Mouse (Mus musculus) liver, adult 2 months (tissue): ENCODE results near the gene Arih1. TPM values are rescaled to one million over a fixed set of nuclear protein-coding genes. Genes with fewer than 3 reads are reported as not detected.

Source experiments
- DNase-seq: peaks from one replicate; pipeline ENCODE4 v3.0.0-alpha.2; 2011; ENCODE audit warnings: low read depth, low spot score; ENCODE audit errors: extremely low read depth
- H3K27ac ChIP-seq: fragments of 200-500 bp; replicated peaks from 2 replicates; pipeline ENCODE4 v1.5.1; 2012; ENCODE audit warnings: low read depth, mild to moderate bottlenecking, control low read depth, inconsistent platforms, low read length; ENCODE audit not compliant: insufficient read depth
- H3K27me3 ChIP-seq: fragments of 200-500 bp; 2 replicates; pipeline ENCODE4 v1.6.1; 2012; ENCODE audit warnings: mild to moderate bottlenecking, moderate library complexity, low read length, inconsistent platforms; ENCODE audit not compliant: control insufficient read depth, insufficient read depth
- H3K36me3 ChIP-seq: fragments of 200-500 bp; 2 replicates; pipeline ENCODE4 v1.6.1; 2012; ENCODE audit warnings: low read length, inconsistent platforms; ENCODE audit not compliant: control insufficient read depth, insufficient read depth
- H3K4me1 ChIP-seq: fragments of 200-500 bp; 2 replicates; pipeline ENCODE4 v1.6.1; 2011; ENCODE audit warnings: low read length; ENCODE audit not compliant: control insufficient read depth, insufficient read depth
- H3K4me3 ChIP-seq: fragments of 200-500 bp; 2 replicates; pipeline ENCODE4 v1.5.1; 2011; ENCODE audit warnings: low read depth, mild to moderate bottlenecking, control low read depth, low read length, moderate library complexity; ENCODE audit not compliant: insufficient read depth
- H3K79me2 ChIP-seq: fragments of 200-500 bp; 2 replicates; pipeline ENCODE4 v1.6.1; 2012; ENCODE audit warnings: inconsistent platforms, mild to moderate bottlenecking, low read length, moderate library complexity; ENCODE audit not compliant: control insufficient read depth, insufficient read depth
- H3K9ac ChIP-seq: fragments of 200-500 bp; 2 replicates; pipeline ENCODE4 v1.6.1; 2012; ENCODE audit warnings: low read depth, mild to moderate bottlenecking, control low read depth, inconsistent platforms, low read length
- CTCF ChIP-seq: fragments of 200-500 bp; IDR thresholded peaks from 2 replicates; pipeline ENCODE4 v1.5.1; 2011; ENCODE audit warnings: low read depth, low read length, control low read depth
- POLR2A ChIP-seq: fragments of 200-500 bp; IDR thresholded peaks from 2 replicates; pipeline ENCODE4 v1.6.1; 2011; ENCODE audit warnings: low read length, control low read depth; ENCODE audit not compliant: insufficient read depth; ENCODE audit errors: extremely low read depth
- WGBS: fragments of 180-500 bp; shearing (Covaris S2); methylation state at CpG from one replicate; pipeline ENCODE4 v1.1.7; 2018; 5-methylcytosine and 5-hydroxymethylcytosine counted together
- polyA plus RNA-seq: library from polyadenylated mRNA; depleted of rRNA; stranded (reverse); fragments of >200 nt; gene quantifications from 2 replicates; pipeline ENCODE4 v1.2.3, GENCODE M21; 2012
- total RNA-seq: library from RNA; depleted of rRNA; stranded (reverse); fragments of >200 nt; gene quantifications from 2 replicates; pipeline ENCODE4 v1.2.3, GENCODE M21; 2014

Arih1 gene
- total and polyA plus RNA-seq, 2 experiments, result 10.2 to 31.4 TPM

GRCm38 (mm10) chr9:59420487-59420886 is 65.9 kb downstream of the Arih1 start:
- 88% methylated on average over 6 of the region's 6 CpGs for WGBS
- Histone ChIP-seq H3K27me3 (no peaks in the 10 kb centered on the region), H3K27ac (no peak overlapping the region), H3K4me1 (no peaks in the 10 kb centered on the region), H3K79me2 (peaks cover 4% of the 10 kb centered on the region; the same call in 1 of the 2 replicates), H3K36me3 (peaks cover 6% of the 10 kb centered on the region), H3K4me3 (no peak overlapping the region), H3K9ac (no peak overlapping the region)
- TF ChIP-seq POLR2A (no peak), CTCF (no peak)
- no peak for DNase-seq

GRCm38 (mm10) chr9:59407271-59407670 is 79.1 kb downstream of the Arih1 start:
- Histone ChIP-seq H3K4me3 (no peak overlapping the region), H3K27me3 (no peaks in the 10 kb centered on the region), H3K9ac (no peak overlapping the region), H3K79me2 (peaks cover 4% of the 10 kb centered on the region; the same call in 1 of the 2 replicates), H3K4me1 (no peaks in the 10 kb centered on the region), H3K27ac (no peak overlapping the region), H3K36me3 (peaks cover 50% of the 10 kb centered on the region)
- 91% methylated on average over 1 of the region's 1 CpGs for WGBS
- DNase-seq, result no peak
- TF ChIP-seq POLR2A (no peak), CTCF (no peak)

- Histone ChIP-seq H3K4me3 (no peak overlapping the region), H3K27me3 (no peaks in the 10 kb centered on the region), H3K4me1 (no peaks in the 10 kb centered on the region), H3K27ac (no peak overlapping the region), H3K79me2 (no peaks in the 10 kb centered on the region), H3K9ac (no peak overlapping the region), H3K36me3 (peaks cover 28% of the 10 kb centered on the region)
- TF ChIP-seq CTCF, result no peak
- TF ChIP-seq POLR2A, result no peak
- DNase-seq, result no peak
- WGBS, result 65% methylated on average over 4 of the region's 4 CpGs
Measured at GRCm38 (mm10) chr9:59389086-59389485, 97.3 kb downstream of the Arih1 start.

DNA sequence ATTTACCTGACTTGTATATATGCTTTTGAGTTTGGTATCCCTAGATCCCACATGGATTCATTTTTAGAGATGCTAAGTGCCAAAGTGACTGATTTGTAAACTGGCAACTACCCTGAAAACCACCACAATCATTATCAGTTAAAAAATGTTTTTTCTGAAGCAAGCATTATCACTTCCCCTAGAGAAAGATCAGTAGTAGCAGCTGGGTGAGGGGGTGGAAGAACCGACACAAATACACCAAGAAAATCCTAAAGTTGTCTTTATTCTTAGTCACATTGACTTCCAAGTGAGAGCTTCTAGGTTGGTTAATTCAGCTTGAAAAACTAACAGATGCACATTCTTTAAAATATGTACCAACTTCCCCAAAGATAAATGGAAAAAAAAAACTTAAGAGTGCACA is 98.1 kb downstream of the Arih1 start:
- H3K4me1 ChIP-seq, result no peaks in the 10 kb centered on the region
- 73% methylated on average over 1 of the region's 1 CpGs for WGBS
- TF ChIP-seq POLR2A (no peak), CTCF (no peak)
- no peak overlapping the region for H3K27ac ChIP-seq
- no peak for DNase-seq
- H3K9ac ChIP-seq, result no peak overlapping the region
- no peaks in the 10 kb centered on the region for H3K27me3 ChIP-seq
- peaks cover 21% of the 10 kb centered on the region for H3K36me3 ChIP-seq
- H3K4me3 ChIP-seq, result no peak overlapping the region
- H3K79me2 ChIP-seq, result no peaks in the 10 kb centered on the region

- no peaks in the 10 kb centered on the region for H3K27me3 ChIP-seq
- TF ChIP-seq CTCF (no peak), POLR2A (no peak)
- no peak for DNase-seq
- H3K4me1 ChIP-seq, result no peaks in the 10 kb centered on the region
- H3K79me2 ChIP-seq, result no peaks in the 10 kb centered on the region
- H3K9ac ChIP-seq, result no peak overlapping the region
- H3K27ac ChIP-seq, result no peak overlapping the region
- H3K4me3 ChIP-seq, result no peak overlapping the region
- WGBS, result 60% methylated on average over 3 of the region's 3 CpGs
- peaks cover 14% of the 10 kb centered on the region for H3K36me3 ChIP-seq
Measured at GRCm38 (mm10) chr9:59387461-59387860, 99.0 kb downstream of the Arih1 start.

GRCm38 (mm10) chr9:59375626-59376025 is 110.8 kb downstream of the Arih1 start:
- Histone ChIP-seq H3K9ac (no peak overlapping the region), H3K27me3 (no peaks in the 10 kb centered on the region), H3K4me3 (no peak overlapping the region), H3K4me1 (no peaks in the 10 kb centered on the region), H3K36me3 (no peaks in the 10 kb centered on the region), H3K79me2 (no peaks in the 10 kb centered on the region), H3K27ac (no peak overlapping the region)
- no peak for TF ChIP-seq POLR2A
- TF ChIP-seq CTCF, result no peak
- WGBS, result 96% methylated on average over 15 of the region's 15 CpGs
- no peak for DNase-seq
